Mouse (Mus musculus): ENCODE measurements around the gene Ifit1bl1. TPM values are rescaled to one million over a fixed set of nuclear protein-coding genes. Genes with fewer than 3 reads are reported as not detected.
"Not testable (repeated sequence)": the region's sequence is repeated elsewhere in the genome, so short reads cannot be mapped to it uniquely, and the experiment has no call there.

Ifit1bl1 gene
- polyA plus RNA-seq, 1 experiment, result 0.06 TPM

- Histone ChIP-seq H3K4me3 (replicated peaks) (no peak overlapping the region), H3K4me1 (peaks cover 5% of the 10 kb centered on the region; the same call in 1 of the 2 replicates), H3K9me3 (no peaks in the 10 kb centered on the region), H3K27me3 (replicated peaks) (no peaks in the 10 kb centered on the region), H3K36me3 (replicated peaks; ENCODE audit: low read length) (no peaks in the 10 kb centered on the region)
- no peak for TF ChIP-seq FLI1 (IDR thresholded peaks at IDR 0.05; ENCODE audit: low read length)
Measured at GRCm38 (mm10) chr19:34588959-34589358, 12.8 kb downstream of the Ifit1bl1 start.

GRCm38 (mm10) chr19:34587898-34588692 lies 13.7 kb downstream of the Ifit1bl1 start:
- H3K4me1 ChIP-seq; H3K9me3 ChIP-seq; H3K36me3 ChIP-seq (replicated peaks; ENCODE audit: low read length); H3K27me3 ChIP-seq (replicated peaks); H3K4me3 ChIP-seq (replicated peaks): not testable (repeated sequence)

GRCm38 (mm10) chr19:34585740-34586458 lies 15.9 kb downstream of the Ifit1bl1 start:
- not testable (repeated sequence) for H3K4me1 ChIP-seq; H3K36me3 ChIP-seq (replicated peaks; ENCODE audit: low read length); H3K27me3 ChIP-seq (replicated peaks); H3K4me3 ChIP-seq (replicated peaks); H3K9me3 ChIP-seq

DNA sequence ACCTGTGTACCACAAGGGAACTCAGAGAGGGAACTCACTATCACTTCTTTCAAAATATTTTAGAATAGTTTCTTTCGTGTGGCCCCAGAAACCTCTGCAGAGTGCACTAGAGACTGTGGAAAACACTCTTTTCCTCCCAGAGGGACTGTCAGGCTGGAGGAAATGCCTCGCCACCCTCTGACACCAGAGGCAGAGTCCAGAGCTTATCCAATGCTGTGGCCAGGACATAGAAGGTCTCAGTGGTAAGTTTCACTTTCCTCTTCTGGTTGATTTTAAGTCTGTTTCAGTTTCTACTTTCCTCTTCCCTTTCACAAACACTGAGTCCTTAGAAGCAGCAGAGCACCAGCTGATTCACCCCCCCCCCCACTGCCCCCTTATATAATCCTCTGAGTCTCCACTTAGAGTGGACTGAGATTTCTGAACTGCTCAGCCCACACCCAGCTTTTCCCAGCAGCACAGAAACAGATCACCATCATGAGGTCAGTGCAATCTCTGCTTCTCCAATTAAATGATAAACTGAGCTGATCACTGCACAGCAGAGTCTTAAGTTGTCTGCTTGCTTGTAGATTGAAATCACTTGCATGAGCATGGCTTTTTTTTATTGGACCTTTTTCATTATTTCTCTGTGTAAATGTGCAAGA lies 18.5 kb downstream of the Ifit1bl1 start, which contains the start of gene Ifit3:
Ifit3 (plus strand) TSS at position 406 of the 641 bp plus-strand sequence.
- not testable (repeated sequence) for H3K4me1 ChIP-seq; H3K27me3 ChIP-seq (replicated peaks); H3K36me3 ChIP-seq (replicated peaks; ENCODE audit: low read length); H3K9me3 ChIP-seq; H3K4me3 ChIP-seq (replicated peaks)

DNA sequence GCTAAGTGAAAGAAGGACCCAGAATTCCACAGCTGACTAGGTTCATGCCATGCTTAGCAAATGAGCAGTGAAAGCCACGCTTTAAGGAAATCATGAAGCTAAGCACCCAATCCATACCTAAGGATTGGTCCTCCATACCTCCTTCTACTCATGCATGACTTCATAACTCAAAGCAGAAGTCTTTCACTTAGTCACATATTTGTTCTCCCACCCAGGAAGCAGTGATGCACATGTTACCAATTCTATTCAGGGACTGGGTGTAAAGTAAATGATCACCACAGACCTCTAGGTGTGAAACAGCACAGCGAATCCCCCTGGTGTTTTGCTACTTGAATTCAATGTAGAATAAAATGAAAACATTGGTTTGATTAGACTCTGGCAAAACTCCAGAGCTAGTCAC lies 19.1 kb downstream of the Ifit1bl1 start:
- not testable (repeated sequence) for H3K4me3 ChIP-seq (replicated peaks); H3K36me3 ChIP-seq (replicated peaks; ENCODE audit: low read length); H3K27me3 ChIP-seq (replicated peaks); H3K4me1 ChIP-seq; H3K9me3 ChIP-seq

DNA sequence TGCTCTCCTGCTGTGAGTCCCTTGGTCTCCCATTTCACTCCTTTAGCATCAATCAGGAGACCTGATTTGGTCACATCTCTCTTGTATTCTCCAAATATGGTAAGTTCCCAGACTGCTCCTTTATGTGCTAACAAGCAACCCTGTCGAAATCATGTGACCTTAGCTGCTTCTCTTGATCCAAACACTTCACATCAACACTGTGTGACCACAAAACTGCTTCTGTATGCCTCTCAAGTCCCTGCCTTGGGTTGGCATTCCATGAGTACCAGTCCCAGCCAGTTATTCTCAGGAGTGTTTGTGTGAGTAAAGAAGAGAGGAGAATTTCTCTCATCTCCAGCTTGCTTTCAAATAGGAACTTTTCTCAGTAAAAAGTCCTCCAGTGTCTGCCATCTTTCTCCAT lies 24.6 kb downstream of the Ifit1bl1 start:
- H3K4me3 ChIP-seq (replicated peaks), result no peak overlapping the region
- H3K4me1 ChIP-seq, result peaks cover 8% of the 10 kb centered on the region
- TF ChIP-seq GATA1 (IDR thresholded peaks at IDR 0.05; ENCODE audit: borderline replicate concordance, low read length) (no peak), FLI1 (IDR thresholded peaks at IDR 0.05; ENCODE audit: low read length) (no peak)
- no peaks in the 10 kb centered on the region for H3K9me3 ChIP-seq
- H3K27me3 ChIP-seq (replicated peaks), result no peaks in the 10 kb centered on the region
- peaks cover 34% of the 10 kb centered on the region for H3K36me3 ChIP-seq (replicated peaks; ENCODE audit: low read length)

GRCm38 (mm10) chr19:34573650-34574049 lies 28.1 kb downstream of the Ifit1bl1 start:
- no peak overlapping the region for H3K4me3 ChIP-seq (replicated peaks)
- H3K27me3 ChIP-seq (replicated peaks), result no peaks in the 10 kb centered on the region
- TF ChIP-seq FLI1 (IDR thresholded peaks at IDR 0.05; ENCODE audit: low read length) (no peak), GATA1 (IDR thresholded peaks at IDR 0.05; ENCODE audit: borderline replicate concordance, low read length) (no peak)
- H3K36me3 ChIP-seq (replicated peaks; ENCODE audit: low read length), result peaks cover 42% of the 10 kb centered on the region
- no peaks in the 10 kb centered on the region for H3K9me3 ChIP-seq
- H3K4me1 ChIP-seq, result peaks cover 32% of the 10 kb centered on the region

GRCm38 (mm10) chr19:34571080-34571479 lies 30.7 kb downstream of the Ifit1bl1 start:
- no peaks in the 10 kb centered on the region for H3K27me3 ChIP-seq (replicated peaks)
- no peaks in the 10 kb centered on the region for H3K9me3 ChIP-seq
- peaks cover 37% of the 10 kb centered on the region for H3K36me3 ChIP-seq (replicated peaks; ENCODE audit: low read length)
- peak overlapping the region; percentile 38 for H3K4me3 ChIP-seq (replicated peaks)
- peaks cover 37% of the 10 kb centered on the region for H3K4me1 ChIP-seq
- TF ChIP-seq GATA1 (IDR thresholded peaks at IDR 0.05; ENCODE audit: borderline replicate concordance, low read length) (no peak), FLI1 (IDR thresholded peaks at IDR 0.05; ENCODE audit: low read length) (no peak)

DNA sequence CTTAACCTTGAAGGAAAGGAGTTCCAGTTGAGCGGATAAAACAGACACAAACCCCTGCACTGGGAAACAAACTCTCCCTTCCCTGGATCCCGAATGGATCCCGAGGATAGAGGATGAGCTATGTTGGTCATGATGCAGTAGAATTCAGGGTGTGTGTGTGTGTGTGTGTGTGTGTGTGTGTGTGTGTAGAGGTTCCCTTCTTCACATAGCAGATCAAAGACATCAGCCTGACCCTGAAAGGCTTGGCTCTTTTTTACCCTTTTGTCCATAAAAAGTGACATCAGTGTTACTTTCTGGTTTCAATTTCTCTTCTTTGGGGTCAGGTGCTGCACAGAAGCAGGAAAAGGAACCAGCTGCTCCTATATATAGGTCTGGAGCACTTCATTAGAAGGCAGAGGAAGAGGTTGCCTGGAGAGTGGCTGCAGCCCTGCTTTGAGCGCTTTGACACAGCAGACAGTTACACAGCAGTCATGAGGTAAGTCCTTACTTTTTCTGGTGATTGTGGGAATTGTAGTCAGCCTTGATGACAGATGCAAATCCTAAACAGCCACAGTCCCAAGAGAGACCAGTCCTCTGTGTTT lies 31.8 kb downstream of the Ifit1bl1 start:
- TF ChIP-seq GATA1 (IDR thresholded peaks at IDR 0.05; ENCODE audit: borderline replicate concordance, low read length), result no peak
- no peak for TF ChIP-seq FLI1 (IDR thresholded peaks at IDR 0.05; ENCODE audit: low read length)

More for the DNA sequence above, 31.8 kb downstream of the Ifit1bl1 start:
- Histone ChIP-seq H3K9me3 (no peaks in the 10 kb centered on the region), H3K4me1 (peaks cover 37% of the 10 kb centered on the region), H3K36me3 (replicated peaks; ENCODE audit: low read length) (peaks cover 34% of the 10 kb centered on the region), H3K4me3 (replicated peaks) (peak overlapping the region; percentile 60), H3K27me3 (replicated peaks) (no peaks in the 10 kb centered on the region)

All from megakaryocyte, embryonic 14.5 days (primary cell).